Mouse (Mus musculus): ENCODE data around the gene Igsf3. TPM values are rescaled to one million over a fixed set of nuclear protein-coding genes. Genes with fewer than 3 reads are reported as not detected.

Gene Igsf3
- 24.3 and 25.4 TPM in 2 replicates for polyA plus RNA-seq (2016; fragmentation: Nextera tagmentation; extraction: Ambion mirVana)

GRCm38 (mm10) chr3:101376538-101377247, at the start of gene Igsf3:
Gene Igsf3, plus strand, starts transcription at chr3:101377083.
- peak within 1 kb of the TSS; percentile 88 for H3K4me3 ChIP-seq
- peaks cover 64% of the 10 kb centered on the region for H3K27me3 ChIP-seq (ENCODE audit: poor library complexity, severe bottlenecking)
- H3K9me3 ChIP-seq: no peaks in the 10 kb centered on the region
- H3K36me3 ChIP-seq (replicated peaks): no peaks in the 10 kb centered on the region
- DNase-seq (ENCODE audit: extremely low spot score, low spot score): peak; percentile 76
- H3K27ac ChIP-seq: peak within 1 kb of the TSS; percentile 91
- WGBS: 3% methylated on average over 56 of the region's 56 CpGs
- peaks cover 59% of the 10 kb centered on the region for H3K4me1 ChIP-seq

- no peak for DNase-seq (ENCODE audit: extremely low spot score, low spot score)
- WGBS: 64% methylated on average over 2 of the region's 2 CpGs
- no peak overlapping the region for H3K4me3 ChIP-seq
- no peaks in the 10 kb centered on the region for H3K9me3 ChIP-seq
- no peaks in the 10 kb centered on the region for H3K27me3 ChIP-seq (ENCODE audit: poor library complexity, severe bottlenecking)
- H3K4me1 ChIP-seq: peaks cover 15% of the 10 kb centered on the region
- no peak overlapping the region for H3K27ac ChIP-seq
- H3K36me3 ChIP-seq (replicated peaks): no peaks in the 10 kb centered on the region
Measured at GRCm38 (mm10) chr3:101327248-101327647, 49.6 kb upstream of the Igsf3 start.

- 65% methylated on average over 7 of the region's 7 CpGs for WGBS
- no peak overlapping the region for H3K4me3 ChIP-seq
- peaks cover 9% of the 10 kb centered on the region for H3K4me1 ChIP-seq
- peak; percentile 27 for DNase-seq (ENCODE audit: extremely low spot score, low spot score)
- no peaks in the 10 kb centered on the region for H3K27me3 ChIP-seq (ENCODE audit: poor library complexity, severe bottlenecking)
- H3K27ac ChIP-seq: no peak overlapping the region
- no peaks in the 10 kb centered on the region for H3K9me3 ChIP-seq
- no peaks in the 10 kb centered on the region for H3K36me3 ChIP-seq (replicated peaks)
Measured at GRCm38 (mm10) chr3:101328617-101329016, 48.3 kb upstream of the Igsf3 start.

- DNase-seq (ENCODE audit: extremely low spot score, low spot score): no peak
Measured at GRCm38 (mm10) chr3:101343199-101343924, 33.5 kb upstream of the Igsf3 start.

GRCm38 (mm10) chr3:101344246-101344645, 32.6 kb upstream of the Igsf3 start:
- H3K9me3 ChIP-seq: peaks cover 6% of the 10 kb centered on the region; the same call in 1 of the 2 replicates
- H3K36me3 ChIP-seq (replicated peaks): no peaks in the 10 kb centered on the region
- peaks cover 15% of the 10 kb centered on the region for H3K4me1 ChIP-seq
- no peaks in the 10 kb centered on the region for H3K27me3 ChIP-seq (ENCODE audit: poor library complexity, severe bottlenecking)
- 93% methylated on average over 3 of the region's 3 CpGs for WGBS
- no peak overlapping the region for H3K4me3 ChIP-seq
- H3K27ac ChIP-seq: no peak overlapping the region
- no peak for DNase-seq (ENCODE audit: extremely low spot score, low spot score)

More at GRCm38 (mm10) chr3:101343199-101343924, 33.5 kb upstream of the Igsf3 start:
- peaks cover 7% of the 10 kb centered on the region for H3K4me1 ChIP-seq
- 95% methylated on average over 9 of the region's 9 CpGs for WGBS
- H3K4me3 ChIP-seq: no peak overlapping the region
- H3K36me3 ChIP-seq (replicated peaks): no peaks in the 10 kb centered on the region
- no peaks in the 10 kb centered on the region for H3K27me3 ChIP-seq (ENCODE audit: poor library complexity, severe bottlenecking)
- no peak overlapping the region for H3K27ac ChIP-seq
- peaks cover 6% of the 10 kb centered on the region; the same call in 1 of the 2 replicates for H3K9me3 ChIP-seq

- Histone ChIP-seq H3K36me3 (replicated peaks) (no peaks in the 10 kb centered on the region), H3K27ac (no peak overlapping the region), H3K4me1 (peaks cover 22% of the 10 kb centered on the region), H3K9me3 (peaks cover 6% of the 10 kb centered on the region; the same call in 1 of the 2 replicates), H3K4me3 (no peak overlapping the region), H3K27me3 (ENCODE audit: poor library complexity, severe bottlenecking) (no peaks in the 10 kb centered on the region)
- no peak for DNase-seq (ENCODE audit: extremely low spot score, low spot score)
- 76% methylated on average over 6 of the region's 6 CpGs for WGBS
Measured at GRCm38 (mm10) chr3:101345299-101345698, 31.6 kb upstream of the Igsf3 start.

- peaks cover 6% of the 10 kb centered on the region; the same call in 1 of the 2 replicates for H3K9me3 ChIP-seq
- H3K4me3 ChIP-seq: no peak overlapping the region
- H3K36me3 ChIP-seq (replicated peaks): no peaks in the 10 kb centered on the region
- H3K27ac ChIP-seq: no peak overlapping the region
- H3K27me3 ChIP-seq (ENCODE audit: poor library complexity, severe bottlenecking): peaks cover 6% of the 10 kb centered on the region; the same call in 1 of the 2 replicates
- WGBS: 82% methylated on average over 1 of the region's 1 CpGs
- peaks cover 25% of the 10 kb centered on the region for H3K4me1 ChIP-seq
- DNase-seq (ENCODE audit: extremely low spot score, low spot score): no peak
Measured at GRCm38 (mm10) chr3:101346806-101347205, 30.1 kb upstream of the Igsf3 start.

GRCm38 (mm10) chr3:101348501-101349161, 28.3 kb upstream of the Igsf3 start:
- WGBS: 73% methylated on average over 9 of the region's 9 CpGs
- Histone ChIP-seq H3K27ac (no peak overlapping the region), H3K4me1 (peaks cover 25% of the 10 kb centered on the region), H3K4me3 (no peak overlapping the region), H3K27me3 (ENCODE audit: poor library complexity, severe bottlenecking) (peaks cover 6% of the 10 kb centered on the region; the same call in 1 of the 2 replicates), H3K36me3 (replicated peaks) (no peaks in the 10 kb centered on the region), H3K9me3 (no peaks in the 10 kb centered on the region)
- DNase-seq (ENCODE audit: extremely low spot score, low spot score): no peak

GRCm38 (mm10) chr3:101349542-101350307, 27.2 kb upstream of the Igsf3 start:
- H3K27me3 ChIP-seq (ENCODE audit: poor library complexity, severe bottlenecking): peaks cover 6% of the 10 kb centered on the region; the same call in 1 of the 2 replicates
- peaks cover 25% of the 10 kb centered on the region for H3K4me1 ChIP-seq
- no peaks in the 10 kb centered on the region for H3K36me3 ChIP-seq (replicated peaks)
- no peaks in the 10 kb centered on the region for H3K9me3 ChIP-seq
- H3K4me3 ChIP-seq: no peak overlapping the region
- no peak for DNase-seq (ENCODE audit: extremely low spot score, low spot score)
- no peak overlapping the region for H3K27ac ChIP-seq
- 64% methylated on average over 6 of the region's 6 CpGs for WGBS

GRCm38 (mm10) chr3:101350406-101350805, 26.5 kb upstream of the Igsf3 start:
- H3K4me1 ChIP-seq: peaks cover 25% of the 10 kb centered on the region
- H3K36me3 ChIP-seq (replicated peaks): no peaks in the 10 kb centered on the region
- DNase-seq (ENCODE audit: extremely low spot score, low spot score): no peak
- H3K27me3 ChIP-seq (ENCODE audit: poor library complexity, severe bottlenecking): peaks cover 6% of the 10 kb centered on the region; the same call in 1 of the 2 replicates
- H3K4me3 ChIP-seq: no peak overlapping the region
- H3K9me3 ChIP-seq: no peaks in the 10 kb centered on the region
- 71% methylated on average over 4 of the region's 4 CpGs for WGBS
- no peak overlapping the region for H3K27ac ChIP-seq

GRCm38 (mm10) chr3:101354490-101354889, 22.4 kb upstream of the Igsf3 start:
- Histone ChIP-seq H3K9me3 (no peaks in the 10 kb centered on the region), H3K4me1 (peaks cover 27% of the 10 kb centered on the region), H3K27ac (no peak overlapping the region), H3K4me3 (no peak overlapping the region), H3K36me3 (replicated peaks) (no peaks in the 10 kb centered on the region), H3K27me3 (ENCODE audit: poor library complexity, severe bottlenecking) (peaks cover 6% of the 10 kb centered on the region; the same call in 1 of the 2 replicates)
- no peak for DNase-seq (ENCODE audit: extremely low spot score, low spot score)

- Histone ChIP-seq H3K9me3 (no peaks in the 10 kb centered on the region), H3K27me3 (ENCODE audit: poor library complexity, severe bottlenecking) (peaks cover 6% of the 10 kb centered on the region; the same call in 1 of the 2 replicates), H3K4me1 (peaks cover 15% of the 10 kb centered on the region), H3K36me3 (replicated peaks) (no peaks in the 10 kb centered on the region), H3K27ac (0 out of 2 replicates have a peak overlapping the region, but pooled peaks have one; percentile 44), H3K4me3 (no peak overlapping the region)
- whole genome bisulfite sequencing: 60% methylated on average over 5 of the region's 5 CpGs
- no peak for DNase-seq (ENCODE audit: extremely low spot score, low spot score)
Measured at GRCm38 (mm10) chr3:101355702-101356101, 21.2 kb upstream of the Igsf3 start.
